Mouse (Mus musculus) ES-Bruce4 (cell line): ENCODE measurements around the gene Ap3s2.

Experiments
- CTCF ChIP-seq: IDR thresholded peaks from one replicate; pipeline ENCODE4 v1.8.1; 2011; ENCODE audit warnings: low read depth, low read length
- EP300 ChIP-seq: IDR thresholded peaks from 2 replicates; pipeline ENCODE4 v1.6.1; 2011; ENCODE audit warnings: low read depth, low read length; ENCODE audit not compliant: insufficient read depth
- POLR2A ChIP-seq: IDR thresholded peaks from one replicate; pipeline ENCODE4 v1.8.1; 2011; ENCODE audit warnings: low read length; ENCODE audit not compliant: insufficient read depth

DNA sequence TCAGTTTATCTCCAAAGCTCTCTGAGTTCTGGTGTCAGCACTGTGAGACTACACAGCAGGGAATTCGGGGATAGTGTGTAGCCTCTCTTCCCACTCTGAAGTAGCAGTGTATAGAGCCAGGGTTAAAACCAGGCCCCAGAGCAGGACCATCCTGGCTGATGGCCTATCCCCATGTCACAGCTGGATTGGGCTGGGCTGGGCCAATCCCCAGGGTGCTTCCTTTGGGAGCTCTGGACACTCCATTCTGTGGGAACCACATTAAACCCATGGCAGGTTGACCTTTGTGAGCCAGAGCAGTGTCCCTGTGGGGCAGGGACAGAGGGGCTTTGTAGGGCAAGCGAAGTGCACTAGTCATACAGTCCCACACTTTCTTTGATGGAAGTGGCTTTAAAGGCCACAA, 74.1 kb downstream of the Ap3s2 start:
- no peak for TF ChIP-seq CTCF
- no peak for TF ChIP-seq POLR2A
- no peak for TF ChIP-seq EP300
